Mouse (Mus musculus) hindbrain, embryonic 10.5 days (tissue): ENCODE data around the gene Mpc1. TPM values are rescaled to one million over a fixed set of nuclear protein-coding genes. Genes with fewer than 3 reads are reported as not detected.

Experiments used
- DNase-seq: peaks from one replicate; pipeline ENCODE4 v3.0.0-alpha.2; 2017; ENCODE audit warnings: low spot score
- H3K27ac ChIP-seq: fragments of 300-500 bp; sonication (generic); 2 replicates; pipeline ENCODE4 v1.5.1; 2016; ENCODE audit warnings: mild to moderate bottlenecking, moderate library complexity
- H3K27me3 ChIP-seq: fragments of 300-500 bp; sonication (generic); 2 replicates; pipeline ENCODE4 v1.6.1; 2016; ENCODE audit warnings: mild to moderate bottlenecking; ENCODE audit not compliant: poor library complexity, insufficient read depth, severe bottlenecking
- H3K36me3 ChIP-seq: fragments of 300-500 bp; sonication (generic); 2 replicates; pipeline ENCODE4 v1.6.1; 2016; ENCODE audit warnings: mild to moderate bottlenecking, moderate library complexity
- H3K4me1 ChIP-seq: fragments of 300-500 bp; sonication (generic); replicated peaks from 2 replicates; pipeline ENCODE4 v1.6.1; 2016; ENCODE audit warnings: mild to moderate bottlenecking
- H3K4me3 ChIP-seq: fragments of 300-500 bp; sonication (generic); 2 replicates; pipeline ENCODE4 v1.5.1; 2016; ENCODE audit warnings: mild to moderate bottlenecking, moderate library complexity
- H3K9me3 ChIP-seq: fragments of 300-500 bp; sonication (generic); 2 replicates; pipeline ENCODE4 v1.6.1; 2016; ENCODE audit warnings: mild to moderate bottlenecking, moderate library complexity
- WGBS: fragments of 180-500 bp; shearing (Covaris S2); methylation state at CpG from one replicate; pipeline ENCODE4 v1.1.7; 2016; 5-methylcytosine and 5-hydroxymethylcytosine counted together
- polyA plus RNA-seq: library from polyadenylated mRNA; unstranded; fragments of >200 nt; fragmentation: Nextera tagmentation; extraction: Ambion mirVana; gene quantifications from 2 replicates; pipeline ENCODE4 v1.2.1, GENCODE M21; 2016

Mpc1 gene
- 79.5 and 106 TPM in 2 replicates for polyA plus RNA-seq

DNA sequence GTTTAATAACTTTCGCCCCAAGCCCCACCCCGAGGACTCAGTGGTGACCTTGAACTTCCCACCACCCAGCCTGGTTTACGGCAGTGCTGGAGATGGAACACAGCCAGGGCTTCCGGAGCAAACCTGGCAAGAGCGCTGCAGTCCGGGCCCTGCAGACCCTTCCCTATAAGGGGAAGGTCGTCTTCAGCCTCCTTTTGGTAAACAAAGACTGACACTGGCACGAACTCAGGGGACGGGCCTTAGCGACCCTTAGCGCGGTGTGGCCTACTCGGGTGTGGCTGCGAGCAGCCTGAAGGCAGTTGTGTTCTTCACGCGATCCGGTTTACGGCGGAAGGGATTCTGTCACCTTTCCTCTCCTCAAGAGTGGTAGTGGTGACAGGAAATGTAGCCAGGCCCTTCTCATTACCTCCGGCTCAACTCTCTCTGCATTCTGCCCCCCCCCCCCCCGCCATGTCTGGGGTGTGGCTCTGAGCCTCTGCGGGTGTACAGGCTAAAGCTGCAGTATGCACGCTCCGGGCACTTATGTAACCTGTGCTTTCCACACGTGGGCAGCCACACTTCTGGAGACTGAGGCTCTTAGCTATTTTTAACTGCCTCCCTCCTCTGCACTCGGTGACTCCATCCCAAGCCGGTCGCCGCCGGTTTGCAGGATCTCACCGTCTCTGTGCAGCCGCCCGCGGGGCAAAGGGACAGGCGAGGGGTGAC is at the start of gene Mpc1:
Gene Mpc1, plus strand, starts transcription at position 84 of the 705 bp plus-strand sequence.
- H3K27ac ChIP-seq: peak within 1 kb of the TSS; percentile 95
- DNase-seq: no peak
- peaks cover 20% of the 10 kb centered on the region for H3K4me1 ChIP-seq
- no peaks in the 10 kb centered on the region for H3K9me3 ChIP-seq
- peak within 1 kb of the TSS; percentile 89 for H3K4me3 ChIP-seq
- peaks cover 25% of the 10 kb centered on the region for H3K27me3 ChIP-seq
- H3K36me3 ChIP-seq: no peaks in the 10 kb centered on the region
- 2% methylated on average over 35 of the region's 35 CpGs for WGBS

DNA sequence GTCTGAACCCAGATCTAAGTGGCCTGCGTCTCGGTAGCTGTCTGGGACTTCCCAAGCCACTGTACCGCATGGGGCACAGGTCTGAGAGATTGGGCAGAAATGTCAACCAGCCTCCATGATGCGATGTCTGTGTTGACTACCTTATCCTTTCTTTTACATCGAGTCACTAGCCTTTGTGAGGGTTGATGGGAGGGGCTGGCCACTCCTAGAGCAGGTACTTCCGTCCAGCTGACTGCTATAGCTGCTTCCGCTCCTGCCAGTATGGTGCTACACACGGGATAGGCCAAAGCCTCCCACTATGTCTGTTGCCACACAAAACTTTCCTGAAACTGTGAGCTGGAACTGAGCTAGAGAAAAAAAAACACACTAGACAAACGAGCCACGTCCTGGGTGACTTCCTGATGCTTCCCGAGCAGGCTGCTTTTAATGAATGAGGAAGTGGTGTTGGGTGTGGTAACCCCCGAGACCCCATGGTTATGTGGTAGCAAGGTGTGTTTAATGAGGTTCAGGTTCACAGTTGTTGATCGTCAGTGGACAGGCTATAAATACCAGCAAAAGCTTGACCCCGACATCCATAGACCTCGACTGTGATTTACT is 49.0 kb upstream of the Mpc1 start:
- no peak for DNase-seq
- Histone ChIP-seq H3K4me1 (peaks cover 2% of the 10 kb centered on the region), H3K27me3 (no peaks in the 10 kb centered on the region), H3K4me3 (no peak overlapping the region), H3K27ac (no peak overlapping the region), H3K36me3 (no peaks in the 10 kb centered on the region), H3K9me3 (no peaks in the 10 kb centered on the region)
- 84% methylated on average over 15 of the region's 15 CpGs for WGBS

DNA sequence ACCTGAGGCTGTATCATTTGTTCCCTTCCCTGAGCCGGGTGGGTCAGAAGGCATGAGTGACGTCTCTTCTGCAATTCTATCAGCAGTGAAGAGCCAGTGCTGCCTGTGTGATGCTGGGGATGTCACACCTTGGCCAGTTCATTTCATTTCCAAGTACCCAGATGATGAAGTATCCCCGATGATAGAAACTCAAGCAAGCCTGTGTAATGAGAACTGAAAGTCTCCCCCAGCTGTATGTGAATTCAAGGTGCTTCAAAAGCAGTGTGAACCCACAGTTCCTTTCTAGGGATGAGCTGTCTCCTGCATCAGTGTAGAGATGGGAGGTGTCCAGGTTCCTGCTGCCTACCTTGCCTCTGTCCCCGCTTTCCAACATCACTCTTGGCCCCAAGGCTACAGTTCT is 48.2 kb upstream of the Mpc1 start:
- DNase-seq: no peak
- Histone ChIP-seq H3K27ac (no peak overlapping the region), H3K4me3 (no peak overlapping the region), H3K4me1 (no peaks in the 10 kb centered on the region), H3K27me3 (no peaks in the 10 kb centered on the region), H3K36me3 (no peaks in the 10 kb centered on the region), H3K9me3 (no peaks in the 10 kb centered on the region)
- 87% methylated on average over 4 of the region's 4 CpGs for WGBS

DNA sequence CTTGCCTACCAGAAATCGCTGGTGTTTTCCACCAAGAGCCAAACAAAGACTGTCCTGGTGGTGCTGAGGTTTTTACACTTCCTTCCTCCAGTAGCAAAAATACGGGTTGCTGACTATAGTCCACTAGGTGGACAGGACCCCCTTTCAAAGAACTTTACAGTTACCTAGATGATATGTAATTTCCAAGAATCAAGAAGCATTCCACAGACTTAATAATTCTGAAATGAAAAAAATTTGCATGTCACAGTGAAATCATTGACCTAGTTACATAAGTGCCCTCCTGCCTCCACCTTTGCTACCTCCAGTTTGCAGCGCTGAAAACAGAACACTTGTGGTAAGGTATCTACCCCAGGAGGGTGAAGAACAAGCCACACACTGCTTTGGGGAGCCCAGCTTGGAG is 47.0 kb upstream of the Mpc1 start, which contains the start of gene Ccr6:
Gene Ccr6, plus strand, starts transcription at position 301 of the 400 bp plus-strand sequence.
- Histone ChIP-seq H3K27ac (no peak within 1 kb of the TSS), H3K36me3 (no peaks in the 10 kb centered on the region), H3K27me3 (no peaks in the 10 kb centered on the region), H3K4me1 (0 out of 2 replicates have a peak, but pooled peaks cover 2% of the 10 kb centered on the region), H3K4me3 (no peak within 1 kb of the TSS), H3K9me3 (no peaks in the 10 kb centered on the region)
- 77% methylated on average over 3 of the region's 3 CpGs for WGBS
- no peak for DNase-seq

DNA sequence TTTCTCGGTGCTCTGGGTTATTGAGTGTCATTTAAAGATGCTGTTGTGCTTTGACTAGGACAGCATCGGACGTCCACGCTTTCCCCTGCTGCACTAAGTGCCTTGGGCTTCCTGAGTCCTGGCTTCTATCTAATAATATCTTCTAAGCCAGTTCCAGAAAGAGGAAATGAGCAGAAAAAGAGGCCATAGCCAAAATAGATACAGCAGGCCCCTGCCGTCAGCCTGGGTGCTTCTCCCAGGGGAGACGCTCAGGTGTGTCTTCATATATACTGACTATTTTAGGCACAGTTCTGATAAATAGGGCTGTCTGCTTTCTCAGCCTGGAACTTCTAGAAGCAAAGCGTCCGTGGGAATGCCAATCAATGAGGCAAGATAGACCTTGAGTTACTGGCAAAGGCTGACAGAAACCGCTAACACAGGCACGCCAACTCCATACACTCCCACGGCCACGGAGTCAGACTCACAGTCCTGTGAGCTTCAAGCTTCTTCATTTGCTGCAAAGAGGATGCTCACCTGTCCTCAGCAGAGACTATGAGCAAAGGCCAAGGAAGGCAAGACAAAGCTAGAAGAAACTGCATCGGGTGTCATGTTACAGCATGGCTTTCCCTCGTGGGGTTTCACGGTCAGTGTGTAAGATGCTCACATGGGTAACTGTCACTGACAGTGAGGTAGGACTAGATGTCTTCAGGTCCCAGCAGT is 44.5 kb upstream of the Mpc1 start:
- DNase-seq: no peak
- no peaks in the 10 kb centered on the region for H3K9me3 ChIP-seq
- no peak overlapping the region for H3K4me3 ChIP-seq
- no peaks in the 10 kb centered on the region for H3K27me3 ChIP-seq
- no peak overlapping the region for H3K27ac ChIP-seq
- no peaks in the 10 kb centered on the region for H3K36me3 ChIP-seq
- WGBS: 85% methylated on average over 15 of the region's 15 CpGs
- 0 out of 2 replicates have a peak, but pooled peaks cover 2% of the 10 kb centered on the region for H3K4me1 ChIP-seq

DNA sequence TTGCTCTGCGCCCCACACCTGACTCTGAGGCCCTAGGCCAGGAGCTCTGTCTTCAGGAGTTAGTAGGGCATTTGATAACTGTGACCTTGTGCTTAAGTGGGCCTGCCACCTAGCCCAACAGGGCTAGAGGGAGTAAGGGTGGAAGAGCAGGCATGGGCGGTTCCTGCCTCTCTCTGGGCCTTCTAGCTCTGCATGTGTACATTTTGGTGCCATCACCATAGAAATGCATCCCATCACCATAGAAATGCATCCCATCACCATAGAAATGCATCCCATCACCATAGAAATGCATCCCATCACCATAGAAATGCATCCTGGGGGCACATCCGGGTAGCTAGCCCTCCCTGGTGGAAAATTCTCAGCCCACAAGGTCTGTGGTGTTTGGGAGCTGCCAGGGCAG is 43.1 kb upstream of the Mpc1 start:
- H3K36me3 ChIP-seq: no peaks in the 10 kb centered on the region
- no peak overlapping the region for H3K4me3 ChIP-seq
- H3K4me1 ChIP-seq: 0 out of 2 replicates have a peak, but pooled peaks cover 2% of the 10 kb centered on the region
- H3K9me3 ChIP-seq: no peaks in the 10 kb centered on the region
- H3K27me3 ChIP-seq: no peaks in the 10 kb centered on the region
- no peak overlapping the region for H3K27ac ChIP-seq
- WGBS: 76% methylated on average over 3 of the region's 3 CpGs
- DNase-seq: no peak

DNA sequence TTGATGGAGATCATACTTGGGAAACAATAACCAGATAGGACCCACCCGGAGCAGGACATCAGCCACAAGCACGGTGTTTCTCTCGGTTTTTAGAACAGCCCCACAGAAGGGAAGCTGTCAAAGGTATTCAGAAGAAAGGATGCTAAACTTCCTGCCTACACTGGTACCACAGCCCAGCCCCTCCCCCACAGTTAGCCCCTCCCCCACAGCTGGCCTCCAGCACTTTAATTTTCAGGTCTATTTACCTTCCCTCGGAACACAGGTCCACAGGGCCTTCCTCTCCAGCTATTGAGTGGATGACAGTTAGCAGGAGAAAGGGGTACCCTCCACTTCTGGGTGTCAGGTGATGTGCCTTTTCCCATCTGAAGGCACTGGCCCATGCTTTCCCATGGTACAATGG is 42.2 kb upstream of the Mpc1 start:
- WGBS: 72% methylated on average over 4 of the region's 4 CpGs
- no peaks in the 10 kb centered on the region for H3K9me3 ChIP-seq
- H3K36me3 ChIP-seq: no peaks in the 10 kb centered on the region
- H3K4me3 ChIP-seq: no peak overlapping the region
- H3K27me3 ChIP-seq: peaks cover 3% of the 10 kb centered on the region; the same call in 1 of the 2 replicates
- H3K27ac ChIP-seq: no peak overlapping the region
- no peak for DNase-seq
- H3K4me1 ChIP-seq: 0 out of 2 replicates have a peak, but pooled peaks cover 2% of the 10 kb centered on the region

DNA sequence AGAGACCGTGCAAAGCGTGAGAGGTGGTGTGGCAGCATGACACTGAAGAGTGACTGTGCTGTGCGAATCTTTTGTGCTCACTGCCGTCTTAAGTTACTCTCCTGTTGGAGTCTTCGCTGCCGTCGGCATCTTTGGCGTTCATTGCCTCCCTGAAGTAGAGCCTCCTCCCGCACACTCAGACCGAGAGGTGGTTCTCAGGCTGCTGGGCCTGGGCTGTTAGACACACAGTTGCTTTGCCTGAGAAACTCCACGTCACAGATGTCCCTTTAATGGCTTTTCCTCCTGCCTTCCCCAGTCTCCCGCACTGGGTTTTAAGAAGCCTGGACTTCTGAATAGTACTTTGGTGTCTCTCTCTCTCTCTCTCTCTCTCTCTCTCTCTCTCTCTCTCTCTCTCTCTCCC is 41.1 kb upstream of the Mpc1 start:
- WGBS: 72% methylated on average over 12 of the region's 12 CpGs

DNA sequence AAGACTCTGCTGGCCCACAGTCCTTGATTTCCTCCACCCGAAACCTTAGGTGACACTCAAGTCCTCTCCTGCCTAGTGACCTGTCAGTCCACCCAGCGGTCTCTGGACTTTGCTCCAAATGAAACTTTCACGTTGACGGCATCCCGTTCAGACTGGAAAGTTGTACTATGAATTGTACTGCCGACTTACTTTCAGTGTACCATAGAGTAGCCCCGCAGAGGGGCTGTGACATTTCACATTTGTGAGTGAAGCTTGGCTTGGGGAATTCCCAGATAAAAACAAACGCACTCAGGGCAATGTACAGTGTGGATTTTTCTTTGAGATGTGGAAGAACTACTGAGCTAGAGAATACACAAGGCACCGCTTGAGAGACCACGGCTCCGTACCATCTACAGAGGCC is 40.5 kb upstream of the Mpc1 start:
- Histone ChIP-seq H3K9me3 (no peaks in the 10 kb centered on the region), H3K36me3 (no peaks in the 10 kb centered on the region), H3K4me1 (0 out of 2 replicates have a peak, but pooled peaks cover 2% of the 10 kb centered on the region), H3K27me3 (peaks cover 3% of the 10 kb centered on the region; the same call in 1 of the 2 replicates), H3K27ac (no peak overlapping the region), H3K4me3 (no peak overlapping the region)
- 90% methylated on average over 11 of the region's 11 CpGs for WGBS
- DNase-seq: no peak

More for the DNA sequence above, 41.1 kb upstream of the Mpc1 start:
- H3K9me3 ChIP-seq: no peaks in the 10 kb centered on the region
- no peaks in the 10 kb centered on the region for H3K36me3 ChIP-seq
- H3K27ac ChIP-seq: no peak overlapping the region
- no peak overlapping the region for H3K4me3 ChIP-seq
- DNase-seq: no peak
- H3K27me3 ChIP-seq: peaks cover 3% of the 10 kb centered on the region; the same call in 1 of the 2 replicates
- H3K4me1 ChIP-seq: 0 out of 2 replicates have a peak, but pooled peaks cover 2% of the 10 kb centered on the region

DNA sequence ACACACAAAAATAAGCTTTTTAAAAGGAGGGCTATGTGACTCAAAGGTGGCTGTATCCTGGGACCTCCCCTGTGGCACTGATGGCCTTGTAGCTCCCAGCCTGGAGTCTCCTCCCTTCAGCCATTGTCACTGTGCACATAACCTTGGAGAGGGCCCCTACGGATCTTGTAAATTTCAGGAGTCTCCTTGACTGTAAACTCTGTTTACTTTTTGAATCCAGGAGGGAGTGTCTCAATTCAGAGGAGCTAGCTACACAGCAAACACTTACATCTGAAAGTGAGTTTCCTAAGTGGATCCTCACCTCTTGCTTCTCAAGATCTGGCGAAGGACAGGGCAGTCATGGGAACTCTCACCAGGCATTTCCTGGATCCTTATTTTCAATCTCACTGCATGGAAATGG is 38.6 kb upstream of the Mpc1 start:
- Histone ChIP-seq H3K9me3 (no peaks in the 10 kb centered on the region), H3K4me1 (0 out of 2 replicates have a peak, but pooled peaks cover 2% of the 10 kb centered on the region), H3K27me3 (peaks cover 3% of the 10 kb centered on the region; the same call in 1 of the 2 replicates), H3K36me3 (no peaks in the 10 kb centered on the region), H3K4me3 (no peak overlapping the region), H3K27ac (no peak overlapping the region)
- whole genome bisulfite sequencing: 79% methylated on average over 2 of the region's 2 CpGs
- DNase-seq: no peak

DNA sequence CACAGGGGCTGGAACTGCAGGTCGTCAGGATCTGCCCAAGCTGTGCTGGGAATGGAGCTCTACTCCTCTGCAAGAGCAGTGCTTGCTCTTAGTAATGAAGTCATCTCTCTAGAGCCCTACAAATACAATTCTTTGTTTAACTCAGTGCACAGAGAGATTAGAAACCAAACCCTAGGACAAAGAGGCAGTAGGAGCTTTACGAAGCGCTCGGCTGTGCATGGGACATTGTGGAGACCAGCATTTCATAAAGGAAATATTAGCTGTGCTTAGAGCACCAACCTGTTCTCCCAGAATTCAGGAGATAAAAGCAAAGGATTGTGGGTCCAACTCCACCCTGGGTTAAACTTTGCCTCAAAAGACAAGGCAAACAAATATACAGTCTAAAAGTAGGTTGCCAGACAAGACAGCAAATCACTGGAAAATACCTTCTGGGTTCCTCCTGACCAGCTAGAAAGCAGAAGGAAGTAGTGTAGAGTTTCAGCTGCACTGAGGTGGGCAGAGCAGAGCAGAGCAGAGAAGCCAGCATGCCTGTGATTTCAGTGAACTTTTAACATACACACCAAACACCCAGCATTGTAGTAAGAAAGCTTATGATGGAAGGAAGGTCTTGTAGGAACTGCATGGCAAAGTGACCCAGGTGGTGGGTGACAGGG is 36.5 kb upstream of the Mpc1 start:
- 85% methylated on average over 4 of the region's 4 CpGs for WGBS
- no peak overlapping the region for H3K27ac ChIP-seq
- no peaks in the 10 kb centered on the region for H3K4me1 ChIP-seq

DNA sequence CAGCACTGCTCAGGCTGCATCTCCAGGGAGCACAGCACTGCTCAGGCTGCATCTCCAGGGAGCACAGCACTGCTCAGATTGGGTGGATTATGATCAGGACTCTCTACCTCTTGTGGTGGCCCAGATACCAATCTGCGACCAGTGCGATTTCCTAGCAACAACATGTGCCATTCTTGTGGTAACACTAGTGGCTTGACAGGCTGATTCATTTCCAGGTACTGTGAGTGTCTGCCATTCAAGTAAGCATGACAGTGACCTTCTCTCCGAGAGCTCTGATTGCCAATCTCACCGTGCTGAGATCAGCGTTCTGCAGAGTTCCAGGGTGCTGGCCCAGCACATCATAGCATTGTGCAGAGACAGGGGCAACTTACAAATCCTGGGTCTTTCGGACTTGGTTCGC is 31.0 kb upstream of the Mpc1 start:
- Histone ChIP-seq H3K36me3 (no peaks in the 10 kb centered on the region), H3K4me1 (no peaks in the 10 kb centered on the region), H3K4me3 (no peak overlapping the region), H3K27ac (no peak overlapping the region), H3K9me3 (no peaks in the 10 kb centered on the region), H3K27me3 (no peaks in the 10 kb centered on the region)
- 92% methylated on average over 7 of the region's 7 CpGs for WGBS
- DNase-seq: no peak

More for the DNA sequence above, 36.5 kb upstream of the Mpc1 start:
- H3K27me3 ChIP-seq: peaks cover 3% of the 10 kb centered on the region; the same call in 1 of the 2 replicates
- H3K4me3 ChIP-seq: no peak overlapping the region
- H3K36me3 ChIP-seq: no peaks in the 10 kb centered on the region
- DNase-seq: no peak
- H3K9me3 ChIP-seq: no peaks in the 10 kb centered on the region
